Mouse (Mus musculus): ENCODE measurements around the gene 9130230L23Rik. TPM values are rescaled to one million over a fixed set of nuclear protein-coding genes. Genes with fewer than 3 reads are reported as not detected.

The 9130230L23Rik gene
- polyA plus RNA-seq, 2 experiments, result 0.02 TPM; not detected in 1

GRCm38 (mm10) chr5:66036440-66037054, 32.5 kb upstream of the 9130230L23Rik start:
- WGBS (ENCODE audit: insufficient replicate concordance), result 57% methylated on average over 7 of the region's 7 CpGs
- ATAC-seq (ENCODE audit: insufficient read depth) (no peak), DNase-seq (ENCODE audit: low read depth in 3 of 3, low spot score in 3 of 3) (no peak)
- no peak overlapping the region for H3K4me2 ChIP-seq (ENCODE audit: low read depth)
- no peaks in the 10 kb centered on the region for H3K9me3 ChIP-seq (ENCODE audit: control insufficient read depth, low read length)
- H3K4me3 ChIP-seq (ENCODE audit: insufficient read depth in 1 of 2, low read depth in 2 of 2, low read length in 2 of 2), result no peak overlapping the region
- H3K27ac ChIP-seq, result no peak overlapping the region
- H3K36me3 ChIP-seq (replicated peaks; ENCODE audit: control insufficient read depth, insufficient read depth, low read depth), result no peaks in the 10 kb centered on the region
- no peak overlapping the region for H3K9ac ChIP-seq (replicated peaks)
- peaks cover 0 to 5% of the 10 kb centered on the region in 2 experiments; a peak in 2 of 4 replicates for H3K4me1 ChIP-seq (replicated peaks; ENCODE audit: control insufficient read depth in 2 of 2, insufficient read depth in 2 of 2, low read length in 1 of 2)
- TF ChIP-seq EP300 (IDR thresholded peaks at IDR 0.05; ENCODE audit: low read depth) (no peak), CTCF (IDR thresholded peaks at IDR 0.05; ENCODE audit: low read depth) (no peak)
- H3K27me3 ChIP-seq (ENCODE audit: control insufficient read depth, insufficient read depth, low read length), result no peaks in the 10 kb centered on the region

DNA sequence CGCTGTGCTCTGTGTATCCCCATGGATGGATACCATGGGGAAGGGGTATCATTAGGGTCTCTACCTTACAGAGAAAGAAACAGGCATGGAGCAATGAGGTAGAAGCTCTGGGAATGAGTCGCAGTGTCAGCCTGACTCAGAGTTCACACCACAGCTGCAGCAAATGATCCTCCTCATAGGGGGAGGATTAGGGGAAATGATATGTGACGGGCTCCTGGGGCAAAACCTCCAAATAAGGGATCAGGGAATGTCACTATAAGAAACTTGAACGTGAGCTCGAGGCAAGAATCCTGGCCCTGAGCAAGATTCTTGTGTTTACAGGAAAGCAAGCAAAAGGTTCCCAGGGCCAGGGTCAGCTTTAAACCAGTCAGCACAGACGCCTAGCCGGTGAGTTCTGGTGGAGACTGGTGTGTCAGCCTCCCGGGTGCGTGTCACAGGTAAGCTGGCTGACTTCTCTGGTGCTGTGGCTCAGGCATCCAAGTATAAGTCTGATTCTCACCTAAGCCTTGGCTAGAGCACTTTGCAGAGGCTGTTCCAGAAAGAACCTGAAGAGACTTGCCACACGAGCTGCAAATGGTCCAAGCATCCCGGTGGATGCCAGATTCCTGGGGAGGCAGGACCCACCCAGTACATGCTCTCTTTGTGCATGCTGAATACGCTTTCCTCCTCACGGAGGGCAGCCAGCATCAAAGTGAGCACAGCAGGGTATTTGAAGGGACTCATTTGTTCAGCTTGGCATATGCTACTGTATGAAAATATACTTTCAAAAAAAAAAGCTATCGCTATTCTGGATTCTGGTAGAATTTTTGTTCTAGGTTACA, 30.5 kb upstream of the 9130230L23Rik start:
- no peak overlapping the region for H3K27ac ChIP-seq
- H3K4me2 ChIP-seq (ENCODE audit: low read depth), result no peak overlapping the region
- TF ChIP-seq CTCF (IDR thresholded peaks at IDR 0.05; ENCODE audit: low read depth) (no peak), EP300 (IDR thresholded peaks at IDR 0.05; ENCODE audit: low read depth) (no peak)
- no peak overlapping the region for H3K9ac ChIP-seq (replicated peaks)
- peaks cover 0 to 8% of the 10 kb centered on the region in 2 experiments; a peak in 2 of 4 replicates for H3K4me1 ChIP-seq (replicated peaks; ENCODE audit: control insufficient read depth in 2 of 2, insufficient read depth in 2 of 2, low read length in 1 of 2)
- DNase-seq (ENCODE audit: low read depth in 3 of 3, low spot score in 3 of 3) (no peak), ATAC-seq (ENCODE audit: insufficient read depth) (no peak)
- no peaks in the 10 kb centered on the region for H3K36me3 ChIP-seq (replicated peaks; ENCODE audit: control insufficient read depth, insufficient read depth, low read depth)
- H3K4me3 ChIP-seq (ENCODE audit: insufficient read depth in 1 of 2, low read depth in 2 of 2, low read length in 2 of 2), result no peak overlapping the region
- no peaks in the 10 kb centered on the region for H3K9me3 ChIP-seq (ENCODE audit: control insufficient read depth, low read length)
- no peaks in the 10 kb centered on the region for H3K27me3 ChIP-seq (ENCODE audit: control insufficient read depth, insufficient read depth, low read length)
- WGBS (ENCODE audit: insufficient replicate concordance), result 65% methylated on average over 14 of the region's 14 CpGs

- ATAC-seq (ENCODE audit: insufficient read depth), result no peak
Measured at GRCm38 (mm10) chr5:66032826-66033225, 28.7 kb upstream of the 9130230L23Rik start.

GRCm38 (mm10) chr5:66031699-66032098, 27.6 kb upstream of the 9130230L23Rik start:
- no peak overlapping the region for H3K4me2 ChIP-seq (ENCODE audit: low read depth)
- ATAC-seq (ENCODE audit: insufficient read depth) (peak; percentile 63; the same call in 1 of the 2 replicates), DNase-seq (ENCODE audit: low read depth in 3 of 3, low spot score in 3 of 3) (no peak)
- no peak overlapping the region for H3K9ac ChIP-seq (replicated peaks)
- no peaks in the 10 kb centered on the region for H3K36me3 ChIP-seq (replicated peaks; ENCODE audit: control insufficient read depth, insufficient read depth, low read depth)
- H3K4me3 ChIP-seq (ENCODE audit: insufficient read depth in 1 of 2, low read depth in 2 of 2, low read length in 2 of 2), result no peak overlapping the region
- WGBS (ENCODE audit: insufficient replicate concordance), result 23% methylated on average over 5 of the region's 5 CpGs
- no peak overlapping the region for H3K27ac ChIP-seq
- H3K4me1 ChIP-seq (replicated peaks; ENCODE audit: control insufficient read depth in 2 of 2, insufficient read depth in 2 of 2, low read length in 1 of 2), result peaks cover 0 to 8% of the 10 kb centered on the region in 2 experiments; a peak in 2 of 4 replicates
- H3K27me3 ChIP-seq (ENCODE audit: control insufficient read depth, insufficient read depth, low read length), result no peaks in the 10 kb centered on the region
- TF ChIP-seq CTCF (IDR thresholded peaks at IDR 0.05; ENCODE audit: low read depth) (no peak), EP300 (IDR thresholded peaks at IDR 0.05; ENCODE audit: low read depth) (no peak)
- no peaks in the 10 kb centered on the region for H3K9me3 ChIP-seq (ENCODE audit: control insufficient read depth, low read length)

More at GRCm38 (mm10) chr5:66032826-66033225, 28.7 kb upstream of the 9130230L23Rik start:
- 79% methylated on average over 1 of the region's 1 CpGs for WGBS (ENCODE audit: insufficient replicate concordance)
- H3K27ac ChIP-seq, result no peak overlapping the region
- peaks cover 0 to 8% of the 10 kb centered on the region in 2 experiments; a peak in 2 of 4 replicates for H3K4me1 ChIP-seq (replicated peaks; ENCODE audit: control insufficient read depth in 2 of 2, insufficient read depth in 2 of 2, low read length in 1 of 2)
- H3K4me2 ChIP-seq (ENCODE audit: low read depth), result no peak overlapping the region
- TF ChIP-seq EP300 (IDR thresholded peaks at IDR 0.05; ENCODE audit: low read depth) (no peak), CTCF (IDR thresholded peaks at IDR 0.05; ENCODE audit: low read depth) (no peak)
- H3K27me3 ChIP-seq (ENCODE audit: control insufficient read depth, insufficient read depth, low read length), result no peaks in the 10 kb centered on the region
- H3K9me3 ChIP-seq (ENCODE audit: control insufficient read depth, low read length), result no peaks in the 10 kb centered on the region
- DNase-seq (ENCODE audit: low read depth in 3 of 3, low spot score in 3 of 3), result no peak
- no peaks in the 10 kb centered on the region for H3K36me3 ChIP-seq (replicated peaks; ENCODE audit: control insufficient read depth, insufficient read depth, low read depth)
- no peak overlapping the region for H3K9ac ChIP-seq (replicated peaks)
- H3K4me3 ChIP-seq (ENCODE audit: insufficient read depth in 1 of 2, low read depth in 2 of 2, low read length in 2 of 2), result no peak overlapping the region

DNA sequence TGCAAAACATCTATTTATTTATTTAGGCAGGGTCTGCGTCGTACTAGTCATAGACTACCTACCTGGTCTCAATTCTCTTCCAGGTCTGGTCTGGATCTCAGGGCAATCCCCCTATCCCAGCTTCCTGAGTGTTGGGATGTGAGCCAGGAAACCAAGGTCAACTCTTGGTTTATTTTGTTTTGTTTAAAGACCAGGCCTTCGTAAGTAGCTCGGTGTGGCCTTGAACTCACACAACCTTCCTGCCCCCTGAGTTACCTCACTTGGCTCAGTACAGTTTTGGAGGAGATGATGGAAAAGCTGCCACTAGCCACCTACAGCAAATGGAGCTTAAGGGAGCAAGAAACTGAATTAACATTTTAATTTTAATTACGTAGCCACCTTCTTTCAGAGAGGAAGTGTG, 24.1 kb upstream of the 9130230L23Rik start:
- Histone ChIP-seq H3K27me3 (ENCODE audit: control insufficient read depth, insufficient read depth, low read length) (no peaks in the 10 kb centered on the region), H3K27ac (no peak overlapping the region), H3K4me1 (replicated peaks; ENCODE audit: control insufficient read depth in 2 of 2, insufficient read depth in 2 of 2, low read length in 1 of 2) (peaks cover 0 to 8% of the 10 kb centered on the region in 2 experiments; a peak in 2 of 4 replicates), H3K36me3 (replicated peaks; ENCODE audit: control insufficient read depth, insufficient read depth, low read depth) (no peaks in the 10 kb centered on the region), H3K4me2 (ENCODE audit: low read depth) (no peak overlapping the region), H3K9ac (replicated peaks) (no peak overlapping the region), H3K4me3 (ENCODE audit: insufficient read depth in 1 of 2, low read depth in 2 of 2, low read length in 2 of 2) (no peak overlapping the region), H3K9me3 (ENCODE audit: control insufficient read depth, low read length) (no peaks in the 10 kb centered on the region)
- WGBS (ENCODE audit: insufficient replicate concordance), result 88% methylated on average over 5 of the region's 5 CpGs
- TF ChIP-seq EP300 (IDR thresholded peaks at IDR 0.05; ENCODE audit: low read depth) (no peak), CTCF (IDR thresholded peaks at IDR 0.05; ENCODE audit: low read depth) (no peak)
- ATAC-seq (ENCODE audit: insufficient read depth) (no peak), DNase-seq (ENCODE audit: low read depth in 3 of 3, low spot score in 3 of 3) (no peak)
